ENCODE assay signal across 24 mouse cellular contexts in genomic region chr6:53897872-53898464, GRCm38 (mm10).
DNase-seq lines count a peak whose midpoint lies in the region; ATAC-seq lines count a peak whose summit lies in the region.
"Had no signal": no experiment of that assay in that cellular context is flagged by ENCODE, and none has a peak within 500 bp of the region (broad histone marks: within the 10 kb centered on the region; RNA-seq: fewer than 3 reads in every experiment).

No protein-coding gene starts in this region.

- no peak overlapping the region for H3K4me2 ChIP-seq in heart, embryonic 12.5 days
- no peak overlapping the region for H3K4me2 ChIP-seq in embryonic facial prominence, embryonic 13.5 days
- no peak overlapping the region for H3K4me2 ChIP-seq in limb, embryonic 12.5 days
- H3K4me2 ChIP-seq: heart, embryonic 15.5 days; hindbrain, embryonic 15.5 days; lung, embryonic 14.5 days; midbrain, embryonic 15.5 days; neural tube, embryonic 13.5 days had no signal

- H3K9ac ChIP-seq in heart, embryonic 12.5 days, result no peak overlapping the region
- no peak overlapping the region for H3K9ac ChIP-seq in embryonic facial prominence, embryonic 13.5 days
- H3K9ac ChIP-seq in limb, embryonic 12.5 days (replicated peaks), result no peak overlapping the region
- H3K9ac ChIP-seq: forebrain, postnatal 0 days; heart, embryonic 15.5 days; hindbrain, embryonic 15.5 days; liver, embryonic 14.5 days; lung, embryonic 14.5 days; midbrain, embryonic 15.5 days; neural tube, embryonic 13.5 days had no signal

- no peak overlapping the region for H3K4me3 ChIP-seq in heart, embryonic 12.5 days
- H3K4me3 ChIP-seq in embryonic facial prominence, embryonic 13.5 days, result no peak overlapping the region
- H3K4me3 ChIP-seq in limb, embryonic 12.5 days (replicated peaks), result no peak overlapping the region
- H3K4me3 ChIP-seq: heart, embryonic 15.5 days; hindbrain, embryonic 15.5 days; midbrain, embryonic 15.5 days; neural tube, embryonic 13.5 days had no signal

- 75% methylated on average over 7 of the region's 7 CpGs for WGBS in heart, embryonic 12.5 days
- 30% methylated on average over 7 of the region's 7 CpGs for WGBS in embryonic facial prominence, embryonic 13.5 days
- WGBS in limb, embryonic 12.5 days, result 16% methylated on average over 7 of the region's 7 CpGs

- no peaks in the 10 kb centered on the region for H3K27me3 ChIP-seq in heart, embryonic 12.5 days (replicated peaks)
- H3K27me3 ChIP-seq in embryonic facial prominence, embryonic 13.5 days, result no peaks in the 10 kb centered on the region
- no peaks in the 10 kb centered on the region for H3K27me3 ChIP-seq in limb, embryonic 12.5 days
- H3K27me3 ChIP-seq: heart, embryonic 15.5 days; hindbrain, embryonic 15.5 days; midbrain, embryonic 15.5 days; neural tube, embryonic 13.5 days had no signal

- no peak for ATAC-seq in heart, embryonic 12.5 days (ENCODE audit: insufficient number of reproducible peaks, low FRiP score)
- no peak for ATAC-seq in embryonic facial prominence, embryonic 13.5 days (ENCODE audit: insufficient number of reproducible peaks, insufficient read depth, low FRiP score, low TSS enrichment, low read depth)
- ATAC-seq in limb, embryonic 12.5 days (ENCODE audit: insufficient number of reproducible peaks, insufficient read depth, low FRiP score, low TSS enrichment, low read depth), result no peak
- ATAC-seq: forebrain, postnatal 0 days; intestine, embryonic 16.5 days; midbrain, embryonic 15.5 days had no signal

- no peaks in the 10 kb centered on the region for H3K9me3 ChIP-seq in heart, embryonic 12.5 days (replicated peaks)
- no peaks in the 10 kb centered on the region for H3K9me3 ChIP-seq in embryonic facial prominence, embryonic 13.5 days
- H3K9me3 ChIP-seq in limb, embryonic 12.5 days, result no peaks in the 10 kb centered on the region
- H3K9me3 ChIP-seq: heart, embryonic 15.5 days; hindbrain, embryonic 15.5 days; midbrain, embryonic 15.5 days had no signal

- DNase-seq in heart, adult 11 months, result peak; percentile 49
- peak; percentile 84 for DNase-seq in Muller cell, postnatal 12 days (ENCODE audit: inconsistent ontology term)
- DNase-seq in natural killer cell, adult 2 months (ENCODE audit: low spot score in 2 of 2), result no peak
- no peak for DNase-seq in c-Kit-positive CD71-positive TER-119-positive erythroid progenitor cells, embryonic 14.5 days (ENCODE audit: low spot score)
- no peak for DNase-seq in MN1 (ENCODE audit: low spot score)
- DNase-seq: adrenal gland, adult 2 months; cerebellum, adult 18-20 months; cerebellum, postnatal 14 days; forebrain, postnatal 0 days; gastrocnemius, postnatal 36 days; heart, postnatal 4 days; kidney, postnatal 36 days; lung, embryonic 14.5 days; thymus, adult 18-20 months; thymus, postnatal 4 days had no signal

- no peaks in the 10 kb centered on the region for H3K36me3 ChIP-seq in heart, embryonic 12.5 days
- no peaks in the 10 kb centered on the region for H3K36me3 ChIP-seq in embryonic facial prominence, embryonic 13.5 days
- no peaks in the 10 kb centered on the region for H3K36me3 ChIP-seq in limb, embryonic 12.5 days
- H3K36me3 ChIP-seq: heart, embryonic 15.5 days; hindbrain, embryonic 15.5 days; midbrain, embryonic 15.5 days; neural tube, embryonic 13.5 days had no signal

- 0 out of 2 replicates have a peak, but pooled peaks cover 5% of the 10 kb centered on the region for H3K4me1 ChIP-seq in heart, embryonic 12.5 days (replicated peaks)
- H3K4me1 ChIP-seq in embryonic facial prominence, embryonic 13.5 days, result peaks cover 27% of the 10 kb centered on the region
- H3K4me1 ChIP-seq in limb, embryonic 12.5 days (replicated peaks), result peaks cover 32% of the 10 kb centered on the region
- H3K4me1 ChIP-seq: heart, embryonic 15.5 days; hindbrain, embryonic 15.5 days; midbrain, embryonic 15.5 days; neural tube, embryonic 13.5 days had no signal

- no peak overlapping the region for H3K27ac ChIP-seq in heart, embryonic 12.5 days (ENCODE audit: poor library complexity, severe bottlenecking)
- peak overlapping the region; percentile 33; the same call in 1 of the 2 replicates for H3K27ac ChIP-seq in embryonic facial prominence, embryonic 13.5 days
- H3K27ac ChIP-seq in limb, embryonic 12.5 days, result peak overlapping the region; percentile 47; the same call in 1 of the 2 replicates
- H3K27ac ChIP-seq: heart, embryonic 15.5 days; hindbrain, embryonic 15.5 days; liver, embryonic 14.5 days; midbrain, embryonic 15.5 days; neural tube, embryonic 13.5 days had no signal

Comparison
In these comparisons a context has a peak if more than half of its experiments do, and no peak if none do; other contexts are left out.
1. DNase-seq: peak in heart, adult 11 months (single experiment) and Muller cell, postnatal 12 days (single experiment); none in natural killer cell, adult 2 months (0 of 2), c-Kit-positive CD71-positive TER-119-positive erythroid progenitor cells, embryonic 14.5 days (single experiment) and MN1 (single experiment).